8 mouse cellular contexts compared by ENCODE assay signal in genomic region chr11:87448476-87449199, GRCm38 (mm10). TPM values are rescaled to one million over a fixed set of nuclear protein-coding genes. Genes with fewer than 3 reads are reported as not detected.
A peak's percentile ranks its signal among the peaks of the same experiment; 100 is the strongest.
DNase-seq lines count a peak whose midpoint lies in the region; ATAC-seq and TF ChIP-seq lines count a peak whose summit lies in the region.
"Not testable (repeated sequence)": the region's sequence is repeated elsewhere in the genome, so short reads cannot be mapped to it uniquely, and the experiment has no call there.

No protein-coding gene starts in this region.

- not testable (repeated sequence) for H3K27me3 ChIP-seq in hindbrain, embryonic 14.5 days (ENCODE audit: control insufficient read depth, insufficient read depth, low read length); lung, postnatal 0 days (replicated peaks; ENCODE audit: insufficient read depth, low read length); neural tube, embryonic 15.5 days (replicated peaks)

- H3K4me3 ChIP-seq in hindbrain, embryonic 14.5 days (replicated peaks; ENCODE audit: low read length); lung, postnatal 0 days (ENCODE audit: low read depth, low read length); neural tube, embryonic 15.5 days (replicated peaks): not testable (repeated sequence)

- not testable (repeated sequence) for TF ChIP-seq CTCF in lung, postnatal 0 days (IDR thresholded peaks at IDR 0.05)

- not testable (repeated sequence) for H3K9ac ChIP-seq in hindbrain, embryonic 14.5 days; lung, postnatal 0 days (replicated peaks; ENCODE audit: low read depth); neural tube, embryonic 15.5 days (replicated peaks)

- H3K4me1 ChIP-seq in hindbrain, embryonic 14.5 days (replicated peaks; ENCODE audit: control insufficient read depth, insufficient read depth, low read length); lung, postnatal 0 days (ENCODE audit: insufficient read depth, low read depth, low read length): not testable (repeated sequence)
- peaks cover 15% of the 10 kb centered on the region for H3K4me1 ChIP-seq in neural tube, embryonic 15.5 days

- peak overlapping the region; percentile 74 for H3K27ac ChIP-seq in hindbrain, embryonic 14.5 days
- H3K27ac ChIP-seq in lung, postnatal 0 days (ENCODE audit: low read length) = peak overlapping the region; percentile 62; the same call in 1 of the 2 replicates
- H3K27ac ChIP-seq in neural tube, embryonic 15.5 days (replicated peaks) = peak overlapping the region; percentile 81

- DNase-seq in Muller cell, postnatal 12 days (ENCODE audit: inconsistent ontology term) = peak; percentile 92
- DNase-seq in cerebellum, postnatal 14 days = peak; percentile 70
- DNase-seq in hindbrain, embryonic 14.5 days (ENCODE audit: low spot score) = peak; percentile 79
- DNase-seq in layer of hippocampus, postnatal 10 days (ENCODE audit: low spot score in 2 of 2) = peak; percentile 58 to 66
- peak; percentile 92 for DNase-seq in lung, postnatal 0 days (ENCODE audit: low spot score)
- DNase-seq in thymus, postnatal 10 days (ENCODE audit: low spot score in 2 of 2) = peak; percentile 27

- not testable (repeated sequence) for H3K9me3 ChIP-seq in hindbrain, embryonic 14.5 days (ENCODE audit: control insufficient read depth, low read length); lung, postnatal 0 days (ENCODE audit: low read length); neural tube, embryonic 15.5 days (replicated peaks)

- ATAC-seq in frontal cortex, adult (ENCODE audit: low TSS enrichment) = peak; percentile 81
- peak; percentile 95 for ATAC-seq in hindbrain, embryonic 14.5 days (ENCODE audit: low FRiP score)
- ATAC-seq in lung, postnatal 0 days = peak; percentile 93
- peak; percentile 94 for ATAC-seq in neural tube, embryonic 15.5 days (ENCODE audit: low FRiP score)

- WGBS in hindbrain, embryonic 14.5 days = under 1% methylated on average over 6 of the region's 32 CpGs
- WGBS in lung, postnatal 0 days = 1% methylated on average over 6 of the region's 32 CpGs
- 0% methylated on average over 6 of the region's 32 CpGs for WGBS in neural tube, embryonic 15.5 days

- H3K36me3 ChIP-seq in hindbrain, embryonic 14.5 days (replicated peaks; ENCODE audit: control insufficient read depth, insufficient read depth); lung, postnatal 0 days (ENCODE audit: insufficient read depth, low read length); neural tube, embryonic 15.5 days: not testable (repeated sequence)

- TF ChIP-seq EP300 in lung, postnatal 0 days (IDR thresholded peaks at IDR 0.05) = not testable (repeated sequence)

- peak overlapping the region; percentile 54 for H3K4me2 ChIP-seq in hindbrain, embryonic 14.5 days (replicated peaks)
- not testable (repeated sequence) for H3K4me2 ChIP-seq in lung, postnatal 0 days (replicated peaks; ENCODE audit: low read depth, low read length)
- peak overlapping the region; percentile 68 for H3K4me2 ChIP-seq in neural tube, embryonic 15.5 days

RNA-seq across cellular contexts. Expression of gene Tex14, which starts 43.8 kb away (rescaled TPM):
- polyA plus RNA-seq in hindbrain, embryonic 14.5 days (2014; fragmentation: Nextera tagmentation; extraction: Ambion mirVana) = 0.72 and 1.1 TPM in 2 replicates
- under 1 TPM; 0.22 to 0.48 TPM for total RNA-seq in layer of hippocampus, postnatal 10 days (2021)
- polyA plus RNA-seq in lung, postnatal 0 days (2015; fragmentation: Nextera tagmentation; extraction: Ambion mirVana) = 1.1 and 2.7 TPM in 2 replicates
- polyA plus RNA-seq in neural tube, embryonic 15.5 days (2015; fragmentation: Nextera tagmentation; extraction: Ambion mirVana) = 0.86 and 0.92 TPM in 2 replicates

RNA-seq across cellular contexts. Expression of gene Rad51c, which starts 43.9 kb away (rescaled TPM):
- polyA plus RNA-seq in hindbrain, embryonic 14.5 days (2014; fragmentation: Nextera tagmentation; extraction: Ambion mirVana) = 3.2 and 4.0 TPM in 2 replicates
- total RNA-seq in layer of hippocampus, postnatal 10 days (2021) = 1 to 10 TPM; 4.1 to 4.7 TPM
- 1.2 and 1.7 TPM in 2 replicates for polyA plus RNA-seq in lung, postnatal 0 days (2015; fragmentation: Nextera tagmentation; extraction: Ambion mirVana)
- 4.0 and 5.7 TPM in 2 replicates for polyA plus RNA-seq in neural tube, embryonic 15.5 days (2015; fragmentation: Nextera tagmentation; extraction: Ambion mirVana)

Comparison
In these comparisons a context has a peak if more than half of its experiments do, and no peak if none do; other contexts are left out.
1. DNase-seq: peak in every context shown above with its lines; median percentile 92 in Muller cell, postnatal 12 days; 92 in lung, postnatal 0 days; 79 in hindbrain, embryonic 14.5 days; 70 in cerebellum, postnatal 14 days; 62 in layer of hippocampus, postnatal 10 days; 27 in thymus, postnatal 10 days.